12 mouse cellular contexts compared by ENCODE assay signal in genomic region chr7:79868475-79868874, GRCm38 (mm10). TPM values are rescaled to one million over a fixed set of nuclear protein-coding genes. Genes with fewer than 3 reads are reported as not detected.
DNase-seq lines count a peak whose midpoint lies in the region; ATAC-seq and TF ChIP-seq lines count a peak whose summit lies in the region.
"Had no signal": no experiment of that assay in that cellular context is flagged by ENCODE, and none has a peak within 500 bp of the region (broad histone marks: within the 10 kb centered on the region; RNA-seq: fewer than 3 reads in every experiment).

No protein-coding gene starts in this region.

- H3K9me3 ChIP-seq in intestine, embryonic 15.5 days, result no peaks in the 10 kb centered on the region
- H3K9me3 ChIP-seq in limb, embryonic 14.5 days (ENCODE audit: control insufficient read depth, low read length), result no peaks in the 10 kb centered on the region
- H3K9me3 ChIP-seq in midbrain, embryonic 14.5 days (ENCODE audit: control insufficient read depth, low read length), result no peaks in the 10 kb centered on the region
- H3K9me3 ChIP-seq: neural tube, embryonic 12.5 days had no signal

- H3K27me3 ChIP-seq in intestine, embryonic 15.5 days (replicated peaks), result no peaks in the 10 kb centered on the region
- H3K27me3 ChIP-seq in limb, embryonic 14.5 days (ENCODE audit: control insufficient read depth, insufficient read depth, low read length), result no peaks in the 10 kb centered on the region
- no peaks in the 10 kb centered on the region for H3K27me3 ChIP-seq in midbrain, embryonic 14.5 days (ENCODE audit: control insufficient read depth, insufficient read depth, low read length)
- H3K27me3 ChIP-seq: neural tube, embryonic 12.5 days had no signal

- H3K4me2 ChIP-seq in intestine, embryonic 15.5 days (replicated peaks), result no peak overlapping the region
- no peak overlapping the region for H3K4me2 ChIP-seq in limb, embryonic 14.5 days (replicated peaks; ENCODE audit: low read depth, low read length, severe bottlenecking)
- H3K4me2 ChIP-seq in midbrain, embryonic 14.5 days (ENCODE audit: low read length), result no peak overlapping the region
- H3K4me2 ChIP-seq: neural tube, embryonic 12.5 days had no signal

- peak; percentile 47 for DNase-seq in kidney, adult 11 months
- no peak for DNase-seq in kidney, postnatal 4 days
- DNase-seq in limb, embryonic 14.5 days (ENCODE audit: low spot score), result no peak
- peak; percentile 35 to 38 for DNase-seq in lung, postnatal 4 days
- no peak for DNase-seq in midbrain, embryonic 14.5 days
- DNase-seq in thymus, postnatal 14 days, result no peak
- DNase-seq in urinary bladder, adult 18-20 months (ENCODE audit: low spot score in 2 of 2), result no peak
- DNase-seq: adrenal gland, postnatal 36 days; right cerebral cortex, postnatal 4 days had no signal

- H3K9ac ChIP-seq in intestine, embryonic 15.5 days, result no peak overlapping the region
- no peak overlapping the region for H3K9ac ChIP-seq in limb, embryonic 14.5 days (ENCODE audit: low read depth, low read length, severe bottlenecking)
- no peak overlapping the region for H3K9ac ChIP-seq in midbrain, embryonic 14.5 days (replicated peaks; ENCODE audit: low read length)
- H3K9ac ChIP-seq: neural tube, embryonic 12.5 days had no signal

- peaks cover 10% of the 10 kb centered on the region for H3K4me1 ChIP-seq in intestine, embryonic 15.5 days (replicated peaks)
- H3K4me1 ChIP-seq in limb, embryonic 14.5 days (ENCODE audit: control insufficient read depth, insufficient read depth, low read length), result peaks cover 25% of the 10 kb centered on the region
- no peaks in the 10 kb centered on the region for H3K4me1 ChIP-seq in midbrain, embryonic 14.5 days (ENCODE audit: control insufficient read depth, insufficient read depth, low read length)

- peak; percentile 63 for ATAC-seq in intestine, embryonic 15.5 days
- no peak for ATAC-seq in limb, embryonic 14.5 days (ENCODE audit: low FRiP score, low read depth)
- no peak for ATAC-seq in midbrain, embryonic 14.5 days (ENCODE audit: low FRiP score, low TSS enrichment)
- ATAC-seq: forebrain, embryonic 16.5 days had no signal

- H3K4me3 ChIP-seq in intestine, embryonic 15.5 days (replicated peaks), result no peak overlapping the region
- no peak overlapping the region for H3K4me3 ChIP-seq in limb, embryonic 14.5 days (replicated peaks; ENCODE audit: low read length)
- no peak overlapping the region for H3K4me3 ChIP-seq in midbrain, embryonic 14.5 days (replicated peaks; ENCODE audit: low read depth, low read length)
- H3K4me3 ChIP-seq: neural tube, embryonic 12.5 days had no signal

- TF ChIP-seq POLR2A in limb, embryonic 14.5 days (IDR thresholded peaks at IDR 0.05; ENCODE audit: borderline replicate concordance, extremely low read depth, insufficient read depth, insufficient read length), result no peak

- 67% methylated on average over 7 of the region's 7 CpGs for WGBS in intestine, embryonic 15.5 days
- WGBS in limb, embryonic 14.5 days, result 52% methylated on average over 7 of the region's 7 CpGs
- 84% methylated on average over 7 of the region's 7 CpGs for WGBS in midbrain, embryonic 14.5 days

- no peaks in the 10 kb centered on the region for H3K36me3 ChIP-seq in intestine, embryonic 15.5 days
- no peaks in the 10 kb centered on the region for H3K36me3 ChIP-seq in limb, embryonic 14.5 days (ENCODE audit: control insufficient read depth, insufficient read depth, low read length)
- H3K36me3 ChIP-seq in midbrain, embryonic 14.5 days (ENCODE audit: control insufficient read depth, insufficient read depth, low read length), result no peaks in the 10 kb centered on the region
- H3K36me3 ChIP-seq: neural tube, embryonic 12.5 days had no signal

- H3K27ac ChIP-seq in intestine, embryonic 15.5 days, result no peak overlapping the region
- H3K27ac ChIP-seq in limb, embryonic 14.5 days (replicated peaks; ENCODE audit: low read depth, low read length), result peak overlapping the region; percentile 21; the same call in 1 of the 2 replicates
- no peak overlapping the region for H3K27ac ChIP-seq in midbrain, embryonic 14.5 days (replicated peaks; ENCODE audit: low read depth, low read length)
- H3K27ac ChIP-seq: neural tube, embryonic 12.5 days had no signal

RNA-seq across cellular contexts. Expression of gene Anpep, which starts 7.6 kb away (rescaled TPM):
- 161 and 174 TPM in 2 replicates for polyA plus RNA-seq in intestine, embryonic 15.5 days (2015; fragmentation: Nextera tagmentation; extraction: Ambion mirVana)
- 39.5 and 39.8 TPM in 2 replicates for polyA plus RNA-seq in limb, embryonic 14.5 days (2012; rRNA removed)
- 26.6 and 31.3 TPM in 2 replicates for polyA plus RNA-seq in limb, embryonic 14.5 days (2014; fragmentation: Nextera tagmentation; extraction: Ambion mirVana)
- 2.1 and 4.1 TPM in 2 replicates for polyA plus RNA-seq in midbrain, embryonic 14.5 days (2014; fragmentation: Nextera tagmentation; extraction: Ambion mirVana)

RNA-seq across cellular contexts. Expression of gene Ap3s2, which starts 52.0 kb away (rescaled TPM):
- 27.6 and 36.8 TPM in 2 replicates for polyA plus RNA-seq in intestine, embryonic 15.5 days (2015; fragmentation: Nextera tagmentation; extraction: Ambion mirVana)
- polyA plus RNA-seq in limb, embryonic 14.5 days (2012; rRNA removed), result 23.1 and 28.8 TPM in 2 replicates
- polyA plus RNA-seq in limb, embryonic 14.5 days (2014; fragmentation: Nextera tagmentation; extraction: Ambion mirVana), result 27.3 and 30.3 TPM in 2 replicates
- polyA plus RNA-seq in midbrain, embryonic 14.5 days (2014; fragmentation: Nextera tagmentation; extraction: Ambion mirVana), result 43.6 and 51.1 TPM in 2 replicates

RNA-seq across cellular contexts. Expression of gene Mesp2, which starts 57.9 kb away (rescaled TPM):
- polyA plus RNA-seq in intestine, embryonic 15.5 days (2015; fragmentation: Nextera tagmentation; extraction: Ambion mirVana), result 1.3 and 2.0 TPM in 2 replicates
- 0.67 and 1.00 TPM in 2 replicates for polyA plus RNA-seq in limb, embryonic 14.5 days (2012; rRNA removed)
- polyA plus RNA-seq in limb, embryonic 14.5 days (2014; fragmentation: Nextera tagmentation; extraction: Ambion mirVana), result 0.50 and 0.65 TPM in 2 replicates
- polyA plus RNA-seq in midbrain, embryonic 14.5 days (2014; fragmentation: Nextera tagmentation; extraction: Ambion mirVana), result 1.1 and 1.8 TPM in 2 replicates

Comparison
In these comparisons a context has a peak if more than half of its experiments do, and no peak if none do; other contexts are left out.
1. DNase-seq: peak in kidney, adult 11 months (single experiment) and lung, postnatal 4 days (2 of 2); none in kidney, postnatal 4 days (0 of 2), limb, embryonic 14.5 days (single experiment), midbrain, embryonic 14.5 days (single experiment), thymus, postnatal 14 days (single experiment) and urinary bladder, adult 18-20 months (0 of 2).